8 mouse cellular contexts compared by ENCODE assay signal in the genomic region with DNA sequence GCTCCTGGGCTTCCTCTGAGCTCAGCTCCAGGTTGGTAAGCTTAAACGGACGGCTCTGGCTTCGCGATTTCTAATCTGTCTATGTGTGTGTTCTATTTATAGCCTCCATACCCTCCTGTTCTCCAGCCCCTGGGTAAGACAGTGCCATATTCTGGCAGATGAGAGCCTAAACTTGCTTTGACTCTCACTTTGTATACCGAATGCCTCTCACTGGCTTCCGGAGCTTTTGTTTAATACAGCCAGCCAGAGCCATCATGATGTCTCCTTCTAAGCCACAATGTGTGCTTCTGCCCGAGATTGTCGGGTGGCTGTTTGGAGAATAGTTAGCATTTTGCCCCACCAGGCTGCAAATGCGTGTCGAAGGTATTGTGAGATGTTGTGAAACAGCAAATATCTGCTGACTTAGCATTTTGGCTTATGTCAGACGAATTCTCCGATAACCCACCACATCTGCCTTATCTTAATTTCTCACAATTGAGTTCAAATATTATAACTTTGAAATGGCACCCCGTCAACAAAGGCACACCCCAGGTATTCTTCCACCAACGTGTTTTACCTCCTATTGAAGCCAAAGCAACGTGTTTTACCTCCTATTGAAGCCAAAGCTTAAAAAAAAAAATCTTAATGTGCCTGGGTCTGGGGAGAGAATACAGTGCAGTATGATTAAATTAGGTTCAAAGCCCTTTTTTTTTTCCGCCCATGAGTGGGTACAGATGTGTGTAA.
DNase-seq lines count a peak whose midpoint lies in the region; ATAC-seq lines count a peak whose summit lies in the region.

No protein-coding gene starts in this region.

- H3K4me3 ChIP-seq in liver, embryonic 11.5 days (ENCODE audit: low read depth, low read length) = peak overlapping the region; percentile 10; the same call in 1 of the 2 replicates
- peak overlapping the region; percentile 42 for H3K4me3 ChIP-seq in embryonic facial prominence, embryonic 12.5 days
- peak overlapping the region; percentile 29 for H3K4me3 ChIP-seq in intestine, embryonic 14.5 days (ENCODE audit: low read depth, low read length)
- peak overlapping the region; percentile 40 for H3K4me3 ChIP-seq in stomach, embryonic 16.5 days (replicated peaks; ENCODE audit: low read length)

- no peak overlapping the region for H3K27ac ChIP-seq in liver, embryonic 11.5 days (ENCODE audit: low read depth, low read length)
- H3K27ac ChIP-seq in embryonic facial prominence, embryonic 12.5 days = no peak overlapping the region
- H3K27ac ChIP-seq in intestine, embryonic 14.5 days (ENCODE audit: low read depth) = no peak overlapping the region
- no peak overlapping the region for H3K27ac ChIP-seq in stomach, embryonic 16.5 days (ENCODE audit: low read length)

- peaks cover 6% of the 10 kb centered on the region; the same call in 1 of the 2 replicates for H3K27me3 ChIP-seq in liver, embryonic 11.5 days (replicated peaks; ENCODE audit: control insufficient read depth, insufficient read depth, low read length)
- H3K27me3 ChIP-seq in embryonic facial prominence, embryonic 12.5 days = 0 out of 2 replicates have a peak, but pooled peaks cover 2% of the 10 kb centered on the region
- peaks cover 23% of the 10 kb centered on the region for H3K27me3 ChIP-seq in intestine, embryonic 14.5 days (replicated peaks; ENCODE audit: control insufficient read depth, insufficient read depth, low read length)
- H3K27me3 ChIP-seq in stomach, embryonic 16.5 days (ENCODE audit: control insufficient read depth, insufficient read depth, low read length) = no peaks in the 10 kb centered on the region; the same call in 1 of the 2 replicates

- no peaks in the 10 kb centered on the region for H3K4me1 ChIP-seq in liver, embryonic 11.5 days (replicated peaks; ENCODE audit: control insufficient read depth, insufficient read depth, low read length)
- H3K4me1 ChIP-seq in embryonic facial prominence, embryonic 12.5 days = peaks cover 3% of the 10 kb centered on the region; the same call in 1 of the 2 replicates
- 0 out of 2 replicates have a peak, but pooled peaks cover 2% of the 10 kb centered on the region for H3K4me1 ChIP-seq in intestine, embryonic 14.5 days (replicated peaks; ENCODE audit: control insufficient read depth, insufficient read depth, low read length)
- H3K4me1 ChIP-seq in stomach, embryonic 16.5 days (ENCODE audit: control insufficient read depth, insufficient read depth, low read length) = peaks cover 11% of the 10 kb centered on the region

- peak; percentile 37 for DNase-seq in liver, embryonic 11.5 days (ENCODE audit: low spot score)
- DNase-seq in liver = no peak
- DNase-seq in intestine, embryonic 14.5 days (ENCODE audit: low spot score) = peak; percentile 67
- DNase-seq in testis, postnatal 14 days (ENCODE audit: low spot score) = no peak
- DNase-seq in heart, postnatal 10 days = no peak

- peak overlapping the region; percentile 45 for H3K4me2 ChIP-seq in liver, embryonic 11.5 days
- peak overlapping the region; percentile 77 for H3K4me2 ChIP-seq in embryonic facial prominence, embryonic 12.5 days (replicated peaks)
- H3K4me2 ChIP-seq in intestine, embryonic 14.5 days (ENCODE audit: low read length) = peak overlapping the region; percentile 59
- H3K4me2 ChIP-seq in stomach, embryonic 16.5 days (ENCODE audit: low read depth, low read length) = peak overlapping the region; percentile 62

- ATAC-seq in liver, embryonic 11.5 days (replicated peaks; ENCODE audit: low FRiP score) = no peak
- peak; percentile 48; the same call in 1 of the 2 replicates for ATAC-seq in embryonic facial prominence, embryonic 12.5 days (ENCODE audit: insufficient number of reproducible peaks, insufficient read depth, low FRiP score, low TSS enrichment)
- ATAC-seq in intestine, embryonic 14.5 days (replicated peaks; ENCODE audit: low FRiP score, low TSS enrichment, low read depth) = no peak
- ATAC-seq in megakaryocyte progenitor cell, adult 5-6 weeks (replicated peaks; ENCODE audit: poor library complexity) = peak; percentile 42
- ATAC-seq in stomach, embryonic 16.5 days (ENCODE audit: insufficient read depth, low FRiP score) = no peak

- intact Hi-C loops in heart, postnatal 10 days (cut with DNase I) = no loop called here

- H3K36me3 ChIP-seq in liver, embryonic 11.5 days (ENCODE audit: control insufficient read depth, insufficient read depth, low read length) = no peaks in the 10 kb centered on the region
- no peaks in the 10 kb centered on the region for H3K36me3 ChIP-seq in embryonic facial prominence, embryonic 12.5 days
- H3K36me3 ChIP-seq in intestine, embryonic 14.5 days (ENCODE audit: control insufficient read depth, insufficient read depth, low read length) = no peaks in the 10 kb centered on the region
- no peaks in the 10 kb centered on the region for H3K36me3 ChIP-seq in stomach, embryonic 16.5 days (ENCODE audit: control insufficient read depth, insufficient read depth, low read length)

- no peaks in the 10 kb centered on the region for H3K9me3 ChIP-seq in liver, embryonic 11.5 days (ENCODE audit: control insufficient read depth, low read length)
- H3K9me3 ChIP-seq in embryonic facial prominence, embryonic 12.5 days = no peaks in the 10 kb centered on the region
- no peaks in the 10 kb centered on the region for H3K9me3 ChIP-seq in intestine, embryonic 14.5 days (ENCODE audit: control insufficient read depth, low read length)
- no peaks in the 10 kb centered on the region for H3K9me3 ChIP-seq in stomach, embryonic 16.5 days (replicated peaks; ENCODE audit: control insufficient read depth, low read length)

- 7% methylated on average over 16 of the region's 16 CpGs for WGBS in liver, embryonic 11.5 days
- 2% methylated on average over 16 of the region's 16 CpGs for WGBS in embryonic facial prominence, embryonic 12.5 days
- 4% methylated on average over 16 of the region's 16 CpGs for WGBS in intestine, embryonic 14.5 days
- 4% methylated on average over 16 of the region's 16 CpGs for WGBS in stomach, embryonic 16.5 days

- H3K9ac ChIP-seq in liver, embryonic 11.5 days (ENCODE audit: low read depth, low read length) = no peak overlapping the region
- H3K9ac ChIP-seq in embryonic facial prominence, embryonic 12.5 days = peak overlapping the region; percentile 61
- H3K9ac ChIP-seq in intestine, embryonic 14.5 days (ENCODE audit: low read length) = no peak overlapping the region
- peak overlapping the region; percentile 23; the same call in 1 of the 2 replicates for H3K9ac ChIP-seq in stomach, embryonic 16.5 days (ENCODE audit: low read length)

Comparison
In these comparisons a context has a peak if more than half of its experiments do, and no peak if none do; other contexts are left out.
1. DNase-seq: peak in liver, embryonic 11.5 days (single experiment) and intestine, embryonic 14.5 days (single experiment); none in liver (single experiment), testis, postnatal 14 days (single experiment) and heart, postnatal 10 days (0 of 2).
2. ATAC-seq: peak in embryonic facial prominence, embryonic 12.5 days (single experiment) and megakaryocyte progenitor cell, adult 5-6 weeks (single experiment); none in liver, embryonic 11.5 days (single experiment), intestine, embryonic 14.5 days (single experiment) and stomach, embryonic 16.5 days (single experiment).
3. H3K9ac ChIP-seq: peak in embryonic facial prominence, embryonic 12.5 days (single experiment) and stomach, embryonic 16.5 days (single experiment); none in liver, embryonic 11.5 days (single experiment) and intestine, embryonic 14.5 days (single experiment).
4. Peak in every context shown above with its lines, with median percentiles within 50 percentile points of each other: H3K4me2 ChIP-seq and H3K4me3 ChIP-seq.